26 mouse cellular contexts compared by ENCODE assay signal in genomic region chr1:76148963-76149362, GRCm38 (mm10).
"Had no signal": no experiment of that assay in that cellular context is flagged by ENCODE, and none has a peak within 500 bp of the region (broad histone marks: within the 10 kb centered on the region; RNA-seq: fewer than 3 reads in every experiment).

No protein-coding gene starts in this region.

- ATAC-seq: forebrain, embryonic 15.5 days; forebrain, postnatal 0 days had no signal

- H3K27ac ChIP-seq: embryonic facial prominence, embryonic 10.5 days; embryonic facial prominence, embryonic 12.5 days; embryonic facial prominence, embryonic 13.5 days; embryonic facial prominence, embryonic 15.5 days; forebrain, embryonic 12.5 days; forebrain, embryonic 15.5 days; gastrocnemius, adult 2 months; heart, adult 2 months; heart, embryonic 10.5 days had no signal

- H3K9me3 ChIP-seq: embryonic facial prominence, embryonic 12.5 days; forebrain, embryonic 12.5 days; forebrain, embryonic 15.5 days; heart, embryonic 10.5 days had no signal

- H3K9ac ChIP-seq: embryonic facial prominence, embryonic 12.5 days; embryonic facial prominence, embryonic 13.5 days; embryonic facial prominence, embryonic 15.5 days; forebrain, embryonic 12.5 days; forebrain, embryonic 15.5 days; forebrain, postnatal 0 days had no signal

- H3K4me3 ChIP-seq: embryonic facial prominence, embryonic 10.5 days; embryonic facial prominence, embryonic 12.5 days; embryonic facial prominence, embryonic 13.5 days; embryonic facial prominence, embryonic 15.5 days; erythroblast, embryonic 14.5 days; forebrain, embryonic 12.5 days; forebrain, embryonic 15.5 days; gastrocnemius, adult 2 months; heart, adult 2 months; heart, embryonic 10.5 days had no signal

- DNase-seq: cerebellum, adult 8-10 months; cerebellum, adult 9-10 months; cerebellum, adult 9-11 months; cerebellum, postnatal 10 days; cerebellum, postnatal 14 days; cerebellum, postnatal 25 days; cerebellum, postnatal 36 days; embryo, embryonic 11 days; forebrain, postnatal 0 days; gastrocnemius, adult 2 months; gastrocnemius, postnatal 10 days; gastrocnemius, postnatal 14 days; gastrocnemius, postnatal 25 days; gastrocnemius, postnatal 36 days; heart, adult 11 months; heart, adult 18-20 months; heart, adult 2 months had no signal

- H3K27me3 ChIP-seq: embryonic facial prominence, embryonic 12.5 days; embryonic facial prominence, embryonic 13.5 days; embryonic facial prominence, embryonic 15.5 days; forebrain, embryonic 12.5 days; forebrain, embryonic 15.5 days had no signal

- H3K4me2 ChIP-seq: embryonic facial prominence, embryonic 12.5 days; embryonic facial prominence, embryonic 13.5 days; embryonic facial prominence, embryonic 15.5 days; forebrain, embryonic 12.5 days; forebrain, embryonic 15.5 days; heart, embryonic 11.5 days had no signal

- H3K36me3 ChIP-seq: embryonic facial prominence, embryonic 10.5 days; embryonic facial prominence, embryonic 12.5 days; embryonic facial prominence, embryonic 13.5 days; embryonic facial prominence, embryonic 15.5 days; forebrain, embryonic 12.5 days; forebrain, embryonic 15.5 days; heart, embryonic 10.5 days had no signal

- H3K4me1 ChIP-seq: embryonic facial prominence, embryonic 10.5 days; embryonic facial prominence, embryonic 12.5 days; embryonic facial prominence, embryonic 13.5 days; embryonic facial prominence, embryonic 15.5 days; forebrain, embryonic 12.5 days; heart, embryonic 10.5 days had no signal
